Mouse (Mus musculus) kidney, adult 2 months (tissue): ENCODE data around the gene E4f1. TPM values are rescaled to one million over a fixed set of nuclear protein-coding genes. Genes with fewer than 3 reads are reported as not detected.
A peak's percentile ranks its signal among the peaks of the same experiment; 100 is the strongest.
"Not testable (repeated sequence)": the region's sequence is repeated elsewhere in the genome, so short reads cannot be mapped to it uniquely, and the experiment has no call there.

ENCODE experiments used
- DNase-seq: peaks from one replicate; pipeline ENCODE4 v3.0.0; 2021
- H3K27ac ChIP-seq: fragments of 200-500 bp; 2 replicates; pipeline ENCODE4 v1.5.1; 2012; ENCODE audit warnings: low read depth, low read length, control low read depth, inconsistent platforms; ENCODE audit not compliant: insufficient read depth
- H3K27me3 ChIP-seq: fragments of 200-500 bp; replicated peaks from 2 replicates; pipeline ENCODE4 v1.6.1; 2012; ENCODE audit warnings: mild to moderate bottlenecking, moderate library complexity, low read length, inconsistent platforms; ENCODE audit not compliant: control insufficient read depth, insufficient read depth
- H3K36me3 ChIP-seq: fragments of 200-500 bp; 2 replicates; pipeline ENCODE4 v1.6.1; 2012; ENCODE audit warnings: mild to moderate bottlenecking, moderate library complexity, low read length, inconsistent platforms; ENCODE audit not compliant: control insufficient read depth, insufficient read depth
- H3K4me1 ChIP-seq: fragments of 200-500 bp; 2 replicates; pipeline ENCODE4 v1.6.1; 2011; ENCODE audit warnings: low read length; ENCODE audit not compliant: control insufficient read depth, insufficient read depth
- H3K4me3 ChIP-seq: fragments of 200-500 bp; 2 replicates; pipeline ENCODE4 v1.5.1; 2011; ENCODE audit warnings: mild to moderate bottlenecking, low read depth, low read length, control low read depth; ENCODE audit not compliant: insufficient read depth
- CTCF ChIP-seq: fragments of 200-500 bp; conservative IDR thresholded peaks from 2 replicates; pipeline ENCODE4 v1.5.1; 2011; ENCODE audit warnings: low read depth, mild to moderate bottlenecking, control low read depth, low read length, moderate library complexity, mixed read lengths; ENCODE audit not compliant: insufficient read depth, insufficient read length
- POLR2A ChIP-seq: fragments of 200-500 bp; IDR thresholded peaks from one replicate; pipeline ENCODE4 v1.6.1; 2011; ENCODE audit warnings: low read depth, low read length, control low read depth
- WGBS: fragments of 180-500 bp; shearing (Covaris S2); methylation state at CpG from one replicate; pipeline ENCODE4 v1.1.7; 2018; 5-methylcytosine and 5-hydroxymethylcytosine counted together
- polyA plus RNA-seq: library from polyadenylated mRNA; depleted of rRNA; stranded (reverse); fragments of >200 nt; gene quantifications from 2 replicates; pipeline ENCODE4 v1.2.3, GENCODE M21; 2012

The E4f1 gene
- polyA plus RNA-seq, 1 experiment: 63.7 TPM

DNA sequence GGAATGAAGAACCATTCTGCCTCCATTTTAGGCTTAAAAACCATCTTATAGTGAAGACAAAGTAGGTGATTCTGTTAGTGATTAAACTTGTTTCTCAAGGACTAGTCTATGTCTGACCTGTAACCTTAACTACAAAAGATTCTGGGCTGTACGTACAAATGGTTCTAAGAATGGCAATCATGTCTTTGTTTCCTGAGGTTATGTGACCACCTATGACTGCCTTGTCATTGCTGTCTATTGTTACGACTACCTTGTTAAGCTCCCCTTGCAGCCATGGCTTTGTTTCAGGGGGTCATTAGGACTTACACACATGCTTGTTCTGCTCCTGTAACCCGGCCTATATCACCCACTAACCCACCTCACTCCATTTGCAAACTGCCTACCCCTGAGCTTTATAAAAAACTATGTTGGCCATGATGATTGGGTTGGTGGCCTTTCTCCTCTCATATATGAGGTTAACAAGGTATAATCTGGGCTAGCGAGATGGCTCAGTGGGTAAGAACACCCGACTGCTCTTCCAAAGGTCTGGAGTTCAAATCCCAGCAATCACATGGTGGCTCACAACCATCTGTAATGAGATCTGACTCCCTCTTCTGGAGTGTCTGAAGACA, 1.4 kb downstream of the E4f1 start:
- no peak for DNase-seq
- Histone ChIP-seq H3K27me3 (no peaks in the 10 kb centered on the region), H3K4me3 (no peak overlapping the region), H3K27ac (no peak overlapping the region), H3K4me1 (peaks cover 16% of the 10 kb centered on the region), H3K36me3 (no peaks in the 10 kb centered on the region)
- TF ChIP-seq POLR2A (no peak), CTCF (no peak)
- WGBS: 93% methylated on average over 5 of the region's 5 CpGs

DNA sequence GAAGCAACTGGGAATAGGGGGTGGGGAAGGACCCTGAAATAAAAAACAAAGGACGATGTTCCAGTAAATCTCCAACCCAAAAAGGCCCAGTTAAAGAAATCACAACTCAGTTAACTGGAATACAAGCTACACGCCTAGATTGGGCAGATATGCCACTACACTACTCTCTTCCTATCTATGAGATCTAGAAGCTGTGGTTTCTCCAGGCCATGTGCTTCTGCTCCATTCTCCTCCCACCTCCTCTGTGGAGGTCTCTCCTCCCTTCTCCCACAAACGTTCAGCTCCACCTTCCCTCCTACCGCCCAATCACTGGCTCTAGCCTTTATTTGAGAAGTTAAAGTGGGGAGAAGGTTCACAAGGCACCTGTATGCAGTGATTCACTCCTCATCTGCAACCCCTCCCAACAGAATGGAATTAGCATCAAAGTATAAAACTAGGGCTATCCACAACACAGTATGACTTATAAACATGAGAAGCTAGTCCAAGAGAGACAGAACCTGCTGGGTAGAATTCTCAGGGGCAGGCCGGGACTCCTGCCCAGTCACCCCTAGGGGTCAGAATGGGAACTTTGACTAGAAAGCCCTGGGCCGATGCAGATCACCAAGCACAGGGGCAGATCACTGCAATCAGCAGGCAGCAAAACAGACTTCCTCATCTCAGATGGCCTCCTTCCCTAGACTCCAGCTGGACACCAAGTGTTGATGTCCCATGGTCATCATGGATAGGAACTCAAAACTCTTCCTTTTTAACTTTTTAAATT, 6.6 kb downstream of the E4f1 start:
- no peak for TF ChIP-seq POLR2A
- no peak; the same call in 1 of the 2 replicates for TF ChIP-seq CTCF
- DNase-seq: peak; percentile 62
- H3K27ac ChIP-seq: no peak overlapping the region
- H3K4me3 ChIP-seq: no peak overlapping the region
- WGBS: 50% methylated on average over 6 of the region's 6 CpGs
- peaks cover 2% of the 10 kb centered on the region; the same call in 1 of the 2 replicates for H3K4me1 ChIP-seq
- no peaks in the 10 kb centered on the region for H3K27me3 ChIP-seq
- H3K36me3 ChIP-seq: no peaks in the 10 kb centered on the region

DNA sequence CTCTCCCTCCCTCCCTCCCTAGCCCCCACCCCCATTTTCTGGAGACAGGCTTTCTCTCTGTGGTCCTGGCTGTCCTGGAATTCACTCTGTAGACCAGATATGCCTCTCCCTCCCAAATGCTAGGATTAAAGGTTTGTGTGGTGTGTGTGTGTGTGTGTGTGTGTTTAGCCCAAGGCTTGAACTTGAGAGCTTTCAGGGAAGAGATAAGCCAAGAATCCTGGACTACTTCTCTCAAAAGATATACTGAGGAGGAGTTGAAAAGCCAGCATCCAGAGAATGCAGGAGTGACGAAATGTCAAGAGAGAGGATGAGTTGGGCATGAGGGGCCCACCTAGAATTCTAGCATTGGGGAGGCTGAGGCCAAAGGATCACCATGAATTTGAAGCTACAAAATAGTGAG, 7.2 kb downstream of the E4f1 start:
- H3K4me1 ChIP-seq: peaks cover 2% of the 10 kb centered on the region; the same call in 1 of the 2 replicates
- no peak for DNase-seq
- H3K27ac ChIP-seq: no peak overlapping the region
- H3K36me3 ChIP-seq: no peaks in the 10 kb centered on the region
- WGBS: 89% methylated on average over 1 of the region's 1 CpGs
- TF ChIP-seq POLR2A: no peak
- no peak for TF ChIP-seq CTCF
- H3K27me3 ChIP-seq: no peaks in the 10 kb centered on the region
- no peak overlapping the region for H3K4me3 ChIP-seq

DNA sequence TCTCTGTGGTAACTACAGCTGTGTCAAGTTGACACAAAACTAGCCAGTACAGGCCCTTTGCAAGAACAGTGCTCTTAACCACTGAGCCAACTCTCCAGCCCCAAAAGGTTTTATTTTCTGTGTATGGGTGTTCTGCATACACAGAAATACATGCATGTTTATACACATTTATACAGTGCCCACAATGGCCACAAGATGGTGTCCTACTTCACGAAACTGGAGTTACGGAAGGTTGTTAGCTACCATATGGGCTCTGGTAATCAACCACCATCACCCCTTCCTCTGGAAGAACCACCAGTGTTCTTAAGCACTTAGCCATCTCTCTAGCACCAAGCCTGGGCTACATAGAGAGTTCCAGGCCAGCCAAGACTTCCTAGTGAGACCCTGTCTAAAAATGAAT, 8.5 kb downstream of the E4f1 start:
- peak; percentile 51 for DNase-seq
- peaks cover 2% of the 10 kb centered on the region; the same call in 1 of the 2 replicates for H3K4me1 ChIP-seq
- H3K27me3 ChIP-seq: no peaks in the 10 kb centered on the region
- H3K36me3 ChIP-seq: no peaks in the 10 kb centered on the region
- H3K27ac ChIP-seq: no peak overlapping the region
- TF ChIP-seq POLR2A (no peak), CTCF (peak; percentile 40)
- no peak overlapping the region for H3K4me3 ChIP-seq
- 64% methylated on average over 2 of the region's 2 CpGs for WGBS

DNA sequence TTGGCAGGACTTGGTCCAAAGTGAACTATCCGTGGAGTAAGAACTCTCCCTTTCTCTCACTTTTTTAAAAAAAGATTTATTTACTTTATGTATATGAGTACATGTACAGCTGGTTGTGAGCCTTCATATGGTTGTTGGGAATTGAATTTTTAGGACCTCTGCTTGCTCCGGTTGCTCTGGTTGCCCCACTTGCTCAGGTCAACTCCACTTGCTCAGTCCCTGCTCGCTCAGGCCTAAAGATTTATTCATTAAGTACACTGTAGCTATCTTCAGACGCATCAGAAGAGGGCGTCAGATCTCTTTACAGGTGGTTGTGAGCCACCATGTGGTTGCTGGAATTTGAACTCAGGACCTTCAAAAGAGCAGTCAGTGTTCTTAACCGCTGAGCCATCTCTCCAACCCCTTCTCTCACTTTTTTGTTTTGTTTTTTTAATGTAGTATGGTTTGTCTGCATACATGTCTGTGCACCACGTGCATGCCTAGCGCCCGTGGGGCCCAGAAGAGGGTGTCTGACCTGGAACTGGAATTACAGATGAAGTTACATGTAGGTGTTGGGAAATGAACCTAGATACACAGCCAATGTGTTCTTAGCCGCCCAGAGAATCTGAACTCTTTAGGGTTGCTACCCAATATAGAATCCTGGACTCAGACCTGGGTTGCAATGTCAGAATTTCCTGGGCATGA, 14.4 kb downstream of the E4f1 start:
- DNase-seq, H3K36me3 ChIP-seq, H3K27me3 ChIP-seq, H3K4me3 ChIP-seq: not testable (repeated sequence)
- 38% methylated on average over 10 of the region's 10 CpGs for WGBS
- Histone ChIP-seq H3K4me1 (peaks cover 11% of the 10 kb centered on the region; the same call in 1 of the 2 replicates), H3K27ac (peak overlapping the region; percentile 30; the same call in 1 of the 2 replicates)

DNA sequence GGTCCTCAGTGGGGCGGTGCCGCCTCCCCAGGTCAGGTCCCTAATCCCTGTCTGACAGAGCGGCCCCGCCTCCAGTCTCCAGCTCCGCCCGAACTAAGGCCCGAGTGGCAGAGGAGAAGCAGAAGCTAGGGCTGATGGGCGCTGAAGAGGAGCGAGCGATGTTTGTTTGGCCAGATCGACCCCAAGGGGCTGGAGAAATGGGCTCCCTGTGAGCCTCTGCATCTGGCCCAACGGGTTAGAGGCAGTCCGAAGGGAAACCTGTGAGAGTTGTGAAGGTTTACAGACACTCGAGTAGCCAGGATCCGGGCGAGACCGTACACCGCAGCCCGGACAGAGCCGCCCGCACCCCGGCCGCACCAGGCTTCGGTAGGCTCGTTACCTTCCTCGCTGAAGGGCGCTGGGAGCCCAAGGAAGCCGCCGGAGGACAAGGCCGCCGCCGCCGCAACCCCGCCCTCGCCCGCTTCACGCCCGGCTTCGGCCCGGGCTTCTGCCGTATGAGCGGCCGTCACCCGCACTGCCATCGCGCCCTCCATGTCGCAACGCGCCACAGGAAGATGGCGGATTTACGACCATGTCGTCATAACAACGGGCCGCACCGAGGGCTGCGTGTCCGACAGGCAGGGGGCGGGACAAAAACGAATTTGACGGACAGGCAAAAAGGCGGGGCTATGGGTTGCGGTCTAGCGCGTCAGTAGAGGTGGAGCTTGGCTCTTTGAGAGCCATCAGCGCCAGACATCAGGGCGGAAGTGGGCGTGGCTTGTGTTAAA, 15.2 kb downstream of the E4f1 start:
- under 1% methylated on average over 67 of the region's 67 CpGs for WGBS
- DNase-seq: peak; percentile 100
- H3K36me3 ChIP-seq: no peaks in the 10 kb centered on the region; the same call in 1 of the 2 replicates
- H3K4me1 ChIP-seq: peaks cover 11% of the 10 kb centered on the region; the same call in 1 of the 2 replicates
- no peaks in the 10 kb centered on the region for H3K27me3 ChIP-seq
- TF ChIP-seq CTCF (no peak), POLR2A (peak; percentile 92)
- H3K27ac ChIP-seq: peak overlapping the region; percentile 95
- peak overlapping the region; percentile 89 for H3K4me3 ChIP-seq
